Mouse (Mus musculus) heart, adult 2 months (tissue): ENCODE results near the gene Lif.

Experiments used
- CTCF ChIP-seq: fragments of 200-600 bp; IDR thresholded peaks from 2 replicates; pipeline ENCODE4 v1.8.1; 2022; ENCODE audit warnings: antibody characterized with exemption, mild to moderate bottlenecking, moderate library complexity
- EP300 ChIP-seq: fragments of 200-500 bp; IDR thresholded peaks from 2 replicates; pipeline ENCODE4 v1.6.1; 2011; ENCODE audit warnings: low read depth, low read length, control low read depth; ENCODE audit not compliant: insufficient read depth

- TF ChIP-seq CTCF (no peak), EP300 (no peak)
These were observed 11.2 kb upstream of the Lif start for GRCm38 (mm10) chr11:4246126-4246525.
